Mouse (Mus musculus) R1 (cell line): Measurements from ENCODE around the gene Gprasp1.
"Not testable (repeated sequence)": the region's sequence is repeated elsewhere in the genome, so short reads cannot be mapped to it uniquely, and the experiment has no call there.

ENCODE experiments used
- DNase-seq: peaks from one replicate; pipeline ENCODE4 v3.0.0-alpha.2; 2018; ENCODE audit warnings: low read depth, low spot score

The Gprasp1 gene

GRCm38 (mm10) chrX:135742304-135743055 lies at the start of gene Gprasp1, which contains the start of gene Armcx5:
Gprasp1 (plus strand) TSS chrX:135742733.
Armcx5 (plus strand) TSS chrX:135742733.
- DNase-seq, result peak; percentile 95

GRCm38 (mm10) chrX:135693633-135694032 lies 48.9 kb upstream of the Gprasp1 start, which contains the start of gene Tcp11x2:
Tcp11x2 (minus strand) TSS chrX:135693790.
- peak; percentile 5 for DNase-seq

- DNase-seq, result no peak
Observed at GRCm38 (mm10) chrX:135703111-135703510, 39.4 kb upstream of the Gprasp1 start.

GRCm38 (mm10) chrX:135704349-135704748 lies 38.2 kb upstream of the Gprasp1 start:
- no peak for DNase-seq

GRCm38 (mm10) chrX:135712845-135713244 lies 29.7 kb upstream of the Gprasp1 start:
- no peak for DNase-seq

- no peak for DNase-seq
Observed at GRCm38 (mm10) chrX:135725161-135725560, 17.4 kb upstream of the Gprasp1 start, which contains the start of gene Tmsb15a. Tmsb15a (minus strand) TSS chrX:135725261.

GRCm38 (mm10) chrX:135738730-135739520 lies 3.6 kb upstream of the Gprasp1 start:
- no peak for DNase-seq

GRCm38 (mm10) chrX:135743056-135743355 lies 473 bp downstream of the Gprasp1 start:
- no peak for DNase-seq

- DNase-seq, result not testable (repeated sequence)
Observed at GRCm38 (mm10) chrX:135745376-135745775, 2.8 kb downstream of the Gprasp1 start.

GRCm38 (mm10) chrX:135752832-135753231 lies 10.3 kb downstream of the Gprasp1 start:
- DNase-seq, result peak; percentile 51

GRCm38 (mm10) chrX:135761707-135762106 lies 19.2 kb downstream of the Gprasp1 start:
- peak; percentile 20 for DNase-seq

GRCm38 (mm10) chrX:135768043-135768548 lies 25.6 kb downstream of the Gprasp1 start:
- no peak for DNase-seq

- DNase-seq, result no peak
Observed at GRCm38 (mm10) chrX:135768565-135768964, 26.0 kb downstream of the Gprasp1 start.

GRCm38 (mm10) chrX:135791536-135791935 lies 49.0 kb downstream of the Gprasp1 start:
- peak; percentile 77 for DNase-seq

- DNase-seq, result no peak
Observed at GRCm38 (mm10) chrX:135792326-135792725, 49.8 kb downstream of the Gprasp1 start.

GRCm38 (mm10) chrX:135795591-135796304 lies 53.2 kb downstream of the Gprasp1 start:
- peak; percentile 86 for DNase-seq

- DNase-seq, result peak; percentile 5
Observed at GRCm38 (mm10) chrX:135796305-135797211, 54.0 kb downstream of the Gprasp1 start.

GRCm38 (mm10) chrX:135797212-135797644 lies 54.7 kb downstream of the Gprasp1 start, which contains the start of gene Bhlhb9:
Bhlhb9 (plus strand) TSS chrX:135797594.
- peak; percentile 70 for DNase-seq

GRCm38 (mm10) chrX:135804149-135804548 lies 61.6 kb downstream of the Gprasp1 start:
- no peak for DNase-seq

- peak; percentile 49 for DNase-seq
Observed at GRCm38 (mm10) chrX:135805780-135806179, 63.2 kb downstream of the Gprasp1 start.
